Mouse (Mus musculus) kidney, postnatal 36 days (tissue): ENCODE measurements around the gene Ubtd1.
"Not testable (repeated sequence)": the region's sequence is repeated elsewhere in the genome, so short reads cannot be mapped to it uniquely, and the experiment has no call there.

Experiments used
- DNase-seq, 2 experiments: peaks; one replicate each; pipeline ENCODE4 v3.0.0; 2021 to 2022; ENCODE audit warnings: mixed read lengths in 2 of 2

The Ubtd1 gene

DNA sequence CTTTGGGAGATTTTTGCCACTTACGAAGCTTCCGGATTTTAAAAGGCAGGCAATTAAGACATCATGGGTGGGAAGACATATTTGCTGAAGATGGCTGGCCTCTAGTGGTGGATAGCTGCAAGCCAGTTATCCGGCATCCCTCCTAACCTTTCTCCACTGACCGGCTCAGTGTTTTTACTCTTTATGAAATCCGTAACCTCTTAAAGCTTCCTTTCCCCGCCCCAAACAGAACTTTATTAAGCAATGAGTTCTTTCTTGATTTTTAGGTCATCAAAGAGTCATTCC is 87.6 kb downstream of the Ubtd1 start:
- DNase-seq, result peak; percentile 61 to 63

- DNase-seq, result no peak
Observed at GRCm38 (mm10) chr19:42071221-42071620, 89.7 kb downstream of the Ubtd1 start.

GRCm38 (mm10) chr19:42071886-42072608 is 90.5 kb downstream of the Ubtd1 start:
- peak; percentile 68 to 85 for DNase-seq

DNA sequence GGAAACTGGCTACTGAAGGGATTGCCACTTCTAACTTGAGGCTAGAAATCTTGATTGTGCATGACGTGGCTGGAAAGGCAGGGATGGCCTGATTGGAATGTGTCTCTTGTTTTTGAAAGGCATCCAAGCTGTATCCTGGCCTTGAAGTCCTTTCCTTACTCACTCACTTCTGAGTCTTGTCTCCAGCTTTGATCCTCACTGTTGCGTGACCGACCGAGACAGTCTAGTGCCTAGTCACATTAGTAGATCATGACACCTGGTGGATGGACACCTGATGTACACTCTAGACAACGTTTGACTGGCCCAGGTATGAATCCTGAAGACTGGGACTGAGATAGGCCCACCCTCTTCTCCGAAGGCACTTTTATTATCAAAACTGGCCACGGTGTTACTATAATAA is 91.2 kb downstream of the Ubtd1 start:
- DNase-seq, result peak; percentile 70 to 80

DNA sequence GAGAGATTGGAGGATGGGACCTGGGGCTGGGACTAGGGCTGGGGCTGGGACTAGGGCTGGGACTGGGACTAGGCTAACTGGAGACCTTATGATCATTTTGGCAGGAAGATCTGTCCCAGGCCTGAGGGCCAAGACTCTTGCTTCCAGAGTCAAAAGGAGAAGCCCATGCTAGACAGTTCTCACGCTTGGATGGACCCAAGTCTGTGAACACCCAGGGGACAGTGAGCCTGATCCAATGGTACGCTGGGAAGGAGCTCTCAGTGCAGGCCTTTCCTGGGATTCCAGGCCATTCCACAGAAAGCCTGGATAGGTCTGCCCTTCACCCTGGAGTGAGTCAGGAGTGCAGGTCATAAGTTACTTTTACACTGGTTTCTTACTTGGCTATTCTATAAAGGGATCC is 93.5 kb downstream of the Ubtd1 start:
- DNase-seq, result no peak

GRCm38 (mm10) chr19:42075992-42076391 is 94.4 kb downstream of the Ubtd1 start:
- DNase-seq, result no peak

DNA sequence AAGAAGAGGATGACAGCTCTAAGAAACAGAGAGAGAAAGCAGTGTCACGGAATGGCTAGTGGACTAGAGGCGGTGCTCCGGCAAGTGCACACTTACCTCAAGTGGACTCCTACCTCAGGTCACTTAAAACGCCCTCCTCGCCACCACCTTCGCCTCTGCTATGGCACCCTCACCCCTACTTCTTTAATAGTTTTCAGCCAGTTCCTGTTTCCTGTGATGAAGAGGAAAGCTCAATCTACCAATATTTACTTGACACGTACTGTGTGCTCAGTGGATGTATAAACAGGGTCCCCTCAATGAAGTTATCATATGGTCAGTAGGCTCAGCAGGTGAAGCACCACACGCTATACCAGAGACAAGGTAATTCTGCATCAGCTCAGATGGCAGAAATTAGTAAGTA is 97.0 kb downstream of the Ubtd1 start:
- DNase-seq, result no peak

GRCm38 (mm10) chr19:42079006-42079405 is 97.4 kb downstream of the Ubtd1 start:
- no peak for DNase-seq

DNA sequence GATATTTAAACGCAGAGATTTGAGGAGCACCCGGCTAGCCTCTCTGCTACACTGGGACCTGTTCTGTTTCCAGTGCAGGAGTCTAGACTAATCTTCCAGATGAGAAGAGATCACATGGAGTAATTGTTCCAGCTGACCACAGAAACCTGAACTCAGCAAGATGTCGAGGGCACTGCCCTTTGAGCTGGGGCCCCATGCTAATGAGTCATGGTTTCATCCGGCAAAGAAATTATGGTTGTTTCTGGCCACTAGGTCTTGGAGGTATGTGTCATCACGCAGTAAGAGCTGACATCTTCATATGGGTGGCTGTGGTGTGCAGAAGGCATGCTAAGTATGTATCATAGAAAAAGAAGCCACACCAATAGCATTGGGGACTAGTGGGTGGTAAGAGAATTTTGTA is 98.4 kb downstream of the Ubtd1 start:
- DNase-seq, result peak; percentile 58 to 65

DNA sequence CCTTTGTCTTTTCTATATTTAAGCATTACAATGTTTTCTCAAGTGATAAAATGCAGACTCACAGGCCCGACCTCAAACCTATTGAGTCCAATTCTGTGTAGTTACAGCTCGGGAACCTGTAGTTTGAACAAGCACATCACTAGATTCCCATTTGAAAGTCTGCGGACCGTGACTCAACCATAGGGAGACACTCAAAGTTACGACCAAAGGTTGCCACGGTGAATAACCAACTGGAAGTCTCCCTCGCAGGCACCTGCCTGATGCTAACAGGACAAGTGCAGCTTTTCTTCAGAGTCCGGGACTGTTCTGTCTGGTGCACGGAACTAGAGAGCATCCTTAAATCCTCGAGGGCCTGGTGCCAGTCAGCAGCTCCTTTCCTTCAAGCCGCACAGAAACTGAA is 98.9 kb downstream of the Ubtd1 start:
- peak; percentile 55 for DNase-seq

GRCm38 (mm10) chr19:42081613-42082012 is 100.0 kb downstream of the Ubtd1 start:
- DNase-seq, result not testable (repeated sequence)
